Mouse (Mus musculus): ENCODE data around the gene Aqp7.

- TF ChIP-seq EP300 (IDR thresholded peaks at IDR 0.05; ENCODE audit: low read length) (no peak), TBP (conservative IDR thresholded peaks at IDR 0.05; ENCODE audit: low read depth, low read length) (no peak), CTCF (conservative IDR thresholded peaks at IDR 0.05 in 1 of 2, IDR thresholded peaks at IDR 0.05 in 1 of 2; ENCODE audit: low read depth in 2 of 2, low read length in 2 of 2) (no peak)
Observed at GRCm38 (mm10) chr4:41086947-41087346, 39.0 kb upstream of the Aqp7 start.

All from CH12.LX (cell line).